18 mouse cellular contexts compared by ENCODE assay signal in the genomic region with DNA sequence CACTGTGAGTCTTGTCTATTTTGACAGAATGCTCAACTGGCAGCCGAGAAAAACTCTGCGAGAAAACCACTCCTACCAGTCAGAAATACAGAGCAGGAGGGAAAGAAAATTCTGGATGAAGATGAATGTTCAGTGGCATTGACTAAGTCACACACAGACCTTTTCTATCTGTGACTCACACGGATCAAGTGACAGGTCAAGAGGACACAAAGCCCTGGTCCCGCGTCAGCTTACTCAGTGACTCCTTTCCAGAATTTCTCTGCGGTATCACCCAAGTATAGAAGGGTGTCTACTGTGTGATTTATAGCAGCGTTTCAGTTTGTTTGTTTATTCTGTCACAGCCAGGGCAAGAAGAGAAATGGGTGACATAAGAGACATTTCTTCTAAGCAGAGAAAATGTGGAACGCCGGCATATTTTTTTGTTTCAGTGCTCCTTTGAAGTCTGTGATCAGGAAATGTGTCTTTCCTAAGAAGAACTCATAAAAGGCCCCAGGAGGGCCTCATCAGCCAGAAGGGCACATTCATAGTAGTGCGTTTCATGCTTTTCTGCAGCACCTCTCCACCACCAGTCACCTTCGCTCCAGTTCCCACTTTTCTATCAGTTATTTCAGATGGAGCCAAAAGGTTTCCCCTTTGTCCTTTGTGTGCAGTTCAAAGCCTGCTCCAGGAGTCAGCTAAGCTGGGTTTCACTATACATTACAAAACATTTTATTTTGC.
A peak's percentile ranks its signal among the peaks of the same experiment; 100 is the strongest.
DNase-seq lines count a peak whose midpoint lies in the region; ATAC-seq and TF ChIP-seq lines count a peak whose summit lies in the region.
"Had no signal": no experiment of that assay in that cellular context is flagged by ENCODE, and none has a peak within 500 bp of the region (broad histone marks: within the 10 kb centered on the region; RNA-seq: fewer than 3 reads in every experiment).

No protein-coding gene starts in this region.

- H3K4me3 ChIP-seq in heart, postnatal 0 days (ENCODE audit: low read depth, low read length): no peak overlapping the region
- 0 out of 2 replicates have a peak overlapping the region, but pooled peaks have one; percentile 3 for H3K4me3 ChIP-seq in intestine, postnatal 0 days (ENCODE audit: low read depth, low read length)
- no peak overlapping the region for H3K4me3 ChIP-seq in hindbrain, embryonic 13.5 days
- H3K4me3 ChIP-seq: forebrain, embryonic 13.5 days; heart, embryonic 10.5 days; hindbrain, embryonic 10.5 days; limb, embryonic 12.5 days; midbrain, embryonic 13.5 days had no signal

- H3K27me3 ChIP-seq in heart, postnatal 0 days (ENCODE audit: control insufficient read depth, insufficient read depth, low read length): no peaks in the 10 kb centered on the region
- no peaks in the 10 kb centered on the region for H3K27me3 ChIP-seq in intestine, postnatal 0 days (replicated peaks; ENCODE audit: control insufficient read depth, insufficient read depth, low read length)
- H3K27me3 ChIP-seq in hindbrain, embryonic 13.5 days: no peaks in the 10 kb centered on the region
- H3K27me3 ChIP-seq: forebrain, embryonic 13.5 days; limb, embryonic 12.5 days; midbrain, embryonic 13.5 days; Patski had no signal

- no peaks in the 10 kb centered on the region for H3K36me3 ChIP-seq in heart, postnatal 0 days (replicated peaks; ENCODE audit: control insufficient read depth, insufficient read depth, low read length)
- H3K36me3 ChIP-seq in intestine, postnatal 0 days (ENCODE audit: control insufficient read depth, insufficient read depth): no peaks in the 10 kb centered on the region
- no peaks in the 10 kb centered on the region for H3K36me3 ChIP-seq in hindbrain, embryonic 13.5 days
- H3K36me3 ChIP-seq: heart, embryonic 10.5 days; hindbrain, embryonic 10.5 days; limb, embryonic 12.5 days; midbrain, embryonic 13.5 days had no signal

- H3K9ac ChIP-seq in heart, postnatal 0 days (replicated peaks; ENCODE audit: low read depth, low read length): no peak overlapping the region
- H3K9ac ChIP-seq in intestine, postnatal 0 days (ENCODE audit: low read depth, low read length): no peak overlapping the region
- H3K9ac ChIP-seq in hindbrain, embryonic 13.5 days: no peak overlapping the region
- H3K9ac ChIP-seq: forebrain, embryonic 13.5 days; limb, embryonic 12.5 days; midbrain, embryonic 13.5 days had no signal

- H3K4me2 ChIP-seq in heart, postnatal 0 days (ENCODE audit: low read depth, low read length): no peak overlapping the region
- peak overlapping the region; percentile 42 for H3K4me2 ChIP-seq in intestine, postnatal 0 days (replicated peaks; ENCODE audit: low read depth)
- H3K4me2 ChIP-seq in hindbrain, embryonic 13.5 days: no peak overlapping the region
- H3K4me2 ChIP-seq: forebrain, embryonic 13.5 days; limb, embryonic 12.5 days; midbrain, embryonic 13.5 days had no signal

- 36% methylated on average over 11 of the region's 11 CpGs for WGBS in heart, postnatal 0 days
- 18% methylated on average over 11 of the region's 11 CpGs for WGBS in intestine, postnatal 0 days
- 33% methylated on average over 11 of the region's 11 CpGs for WGBS in hindbrain, embryonic 13.5 days

- ATAC-seq in heart, postnatal 0 days (ENCODE audit: insufficient read depth, low read depth): peak; percentile 36; the same call in 1 of the 2 replicates
- peak; percentile 93 for ATAC-seq in intestine, postnatal 0 days
- no peak for ATAC-seq in erythroblast, adult 5-6 weeks (replicated peaks; ENCODE audit: low FRiP score, poor library complexity, severe bottlenecking)
- ATAC-seq in hindbrain, embryonic 13.5 days (ENCODE audit: low FRiP score): no peak
- ATAC-seq: forebrain, embryonic 13.5 days; midbrain, embryonic 13.5 days; Patski had no signal

- no peaks in the 10 kb centered on the region for H3K4me1 ChIP-seq in heart, postnatal 0 days (ENCODE audit: control insufficient read depth, insufficient read depth)
- H3K4me1 ChIP-seq in intestine, postnatal 0 days (replicated peaks; ENCODE audit: control insufficient read depth, insufficient read depth, low read length): 0 out of 2 replicates have a peak, but pooled peaks cover 8% of the 10 kb centered on the region
- H3K4me1 ChIP-seq in hindbrain, embryonic 13.5 days (replicated peaks): no peaks in the 10 kb centered on the region
- H3K4me1 ChIP-seq: forebrain, embryonic 13.5 days; midbrain, embryonic 13.5 days had no signal

- H3K27ac ChIP-seq in heart, postnatal 0 days (ENCODE audit: low read depth): no peak overlapping the region
- peak overlapping the region; percentile 55 for H3K27ac ChIP-seq in intestine, postnatal 0 days (ENCODE audit: low read depth, low read length)
- H3K27ac ChIP-seq in hindbrain, embryonic 13.5 days: no peak overlapping the region
- H3K27ac ChIP-seq: forebrain, embryonic 13.5 days; heart, embryonic 10.5 days; hindbrain, embryonic 10.5 days; limb, embryonic 12.5 days; midbrain, embryonic 13.5 days had no signal

- TF ChIP-seq CTCF in heart, postnatal 0 days (IDR thresholded peaks at IDR 0.05; ENCODE audit: low read depth): no peak
- no peak for TF ChIP-seq CTCF in intestine, postnatal 0 days (IDR thresholded peaks at IDR 0.05; ENCODE audit: low read depth)

- no peak for TF ChIP-seq EP300 in heart, postnatal 0 days (IDR thresholded peaks at IDR 0.05; ENCODE audit: low read depth)

- no peaks in the 10 kb centered on the region for H3K9me3 ChIP-seq in heart, postnatal 0 days (replicated peaks; ENCODE audit: control insufficient read depth, low read length)
- H3K9me3 ChIP-seq in intestine, postnatal 0 days (ENCODE audit: control insufficient read depth): no peaks in the 10 kb centered on the region
- no peaks in the 10 kb centered on the region for H3K9me3 ChIP-seq in hindbrain, embryonic 13.5 days
- H3K9me3 ChIP-seq: forebrain, embryonic 13.5 days; heart, embryonic 10.5 days; hindbrain, embryonic 10.5 days; limb, embryonic 12.5 days; midbrain, embryonic 13.5 days had no signal

- DNase-seq in adrenal gland, adult 2 months: peak; percentile 41
- DNase-seq in adrenal gland, postnatal 10 days: no peak
- no peak for DNase-seq in heart, postnatal 0 days (ENCODE audit: low spot score)
- no peak for DNase-seq in heart, postnatal 4 days
- DNase-seq in adipocyte (ENCODE audit: low spot score): peak; percentile 21
- DNase-seq: kidney, adult 18-20 months; kidney, postnatal 4 days; lung, postnatal 4 days; thymus, postnatal 4 days had no signal

Comparison
In these comparisons a context has a peak if more than half of its experiments do, and no peak if none do; other contexts are left out.
1. DNase-seq: peak in adrenal gland, adult 2 months (single experiment) and adipocyte (single experiment); none in adrenal gland, postnatal 10 days (single experiment), heart, postnatal 0 days (single experiment) and heart, postnatal 4 days (single experiment).
2. ATAC-seq: peak in heart, postnatal 0 days (single experiment) and intestine, postnatal 0 days (single experiment); none in erythroblast, adult 5-6 weeks (single experiment) and hindbrain, embryonic 13.5 days (single experiment).